Mouse (Mus musculus) ZHBTc4 (cell line): ENCODE results near the gene Npc2.

Experiments used
- DNase-seq: peaks from one replicate; pipeline ENCODE4 v3.0.0-alpha.2; 2011; ENCODE audit warnings: low read depth, low spot score

Npc2 gene

GRCm38 (mm10) chr12:84728421-84728820 is 44.5 kb downstream of the Npc2 start:
- peak; percentile 80 for DNase-seq

GRCm38 (mm10) chr12:84727434-84727833 is 45.5 kb downstream of the Npc2 start:
- no peak for DNase-seq

DNA sequence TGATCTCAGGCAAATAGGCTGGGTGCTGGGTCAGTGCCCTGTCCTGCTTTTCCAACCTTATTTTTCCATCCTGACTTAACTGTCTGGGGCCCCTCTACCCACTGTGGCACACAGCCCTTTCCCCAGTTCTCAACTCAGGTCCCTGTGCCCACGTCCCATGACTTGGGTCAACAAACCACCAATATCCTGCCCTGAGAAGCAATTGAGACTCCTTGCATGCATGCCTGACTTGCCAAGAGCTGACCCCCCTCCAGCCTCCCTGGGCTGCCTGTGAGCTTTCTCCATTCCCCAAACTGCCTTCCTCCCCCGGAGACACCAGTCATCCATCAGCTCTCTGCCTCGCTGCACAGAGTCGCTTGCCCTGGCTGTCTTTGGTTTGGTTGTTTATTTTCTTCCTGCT is 46.0 kb downstream of the Npc2 start:
- DNase-seq, result no peak

DNA sequence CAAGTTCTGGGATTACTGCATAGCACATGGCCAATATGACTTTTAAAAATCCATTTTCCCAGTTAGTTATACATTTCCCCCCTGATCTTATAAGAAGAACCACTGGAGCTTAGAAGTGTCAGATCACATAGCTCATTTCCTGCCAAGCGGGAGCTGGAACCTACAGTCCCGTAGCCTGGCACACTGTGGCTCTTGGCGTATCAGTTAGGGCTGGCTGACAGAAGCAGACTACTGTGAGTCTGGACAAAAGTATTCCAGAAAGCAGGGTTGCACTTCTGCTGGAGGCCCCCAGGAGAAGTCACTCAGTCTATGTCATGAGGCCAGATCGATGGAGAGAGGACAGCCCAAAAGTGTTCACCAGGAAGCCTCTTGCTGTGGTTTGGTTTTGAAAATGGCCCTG is 46.6 kb downstream of the Npc2 start:
- DNase-seq, result no peak

GRCm38 (mm10) chr12:84718462-84719244 is 54.3 kb downstream of the Npc2 start:
- DNase-seq, result no peak

GRCm38 (mm10) chr12:84714578-84714977 is 58.4 kb downstream of the Npc2 start:
- DNase-seq, result no peak

DNA sequence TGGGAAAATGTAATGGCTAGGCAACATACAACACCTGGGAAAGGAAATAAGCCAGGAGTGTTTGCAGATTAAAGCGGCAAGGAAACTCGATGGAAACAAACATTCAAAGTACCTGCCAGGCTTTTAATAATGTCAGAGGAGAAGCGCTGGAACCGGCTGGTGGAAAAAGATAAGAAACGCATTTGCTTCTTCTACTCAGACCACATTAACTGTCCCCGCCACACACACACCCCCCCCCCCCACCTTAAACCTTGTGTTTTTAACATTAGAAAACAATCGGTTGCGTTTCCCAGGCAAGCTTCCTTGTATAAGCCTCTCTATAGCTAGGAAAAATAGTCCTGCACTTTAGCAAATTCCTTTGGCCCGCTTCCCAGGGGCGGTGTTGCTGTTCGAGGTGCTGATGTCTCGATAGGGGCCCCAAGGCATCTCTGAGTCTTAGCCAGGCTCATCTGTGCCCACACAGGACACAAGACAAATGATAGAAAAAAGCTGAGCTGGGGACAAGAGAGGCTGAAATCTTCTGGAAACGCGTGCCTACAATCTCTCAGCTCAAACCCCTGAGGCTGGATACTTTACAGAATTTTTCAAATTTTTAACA is 63.0 kb downstream of the Npc2 start:
- DNase-seq, result peak; percentile 33

- DNase-seq, result no peak
Measured at GRCm38 (mm10) chr12:84707804-84708203, 65.1 kb downstream of the Npc2 start.

- no peak for DNase-seq
Measured at GRCm38 (mm10) chr12:84706886-84707285, 66.1 kb downstream of the Npc2 start.
